Comparison of ENCODE assay signal across 10 mouse cellular contexts in genomic region chr16:65472472-65473001, GRCm38 (mm10). TPM values are rescaled to one million over a fixed set of nuclear protein-coding genes. Genes with fewer than 3 reads are reported as not detected.
A peak's percentile ranks its signal among the peaks of the same experiment; 100 is the strongest.
DNase-seq lines count a peak whose midpoint lies in the region; ATAC-seq and TF ChIP-seq lines count a peak whose summit lies in the region.
"Had no signal": no experiment of that assay in that cellular context is flagged by ENCODE, and none has a peak within 500 bp of the region (broad histone marks: within the 10 kb centered on the region; RNA-seq: fewer than 3 reads in every experiment).

No protein-coding gene starts in this region.

- 25% methylated on average over 5 of the region's 5 CpGs for WGBS in neural tube, embryonic 14.5 days
- WGBS in neural tube, embryonic 15.5 days, result 27% methylated on average over 5 of the region's 5 CpGs
- 22% methylated on average over 5 of the region's 5 CpGs for WGBS in kidney, embryonic 16.5 days
- WGBS in midbrain, embryonic 16.5 days, result 18% methylated on average over 5 of the region's 5 CpGs

- ATAC-seq in frontal cortex, adult (ENCODE audit: low TSS enrichment), result peak; percentile 90
- peak; percentile 69 for ATAC-seq in neural tube, embryonic 14.5 days (ENCODE audit: low read depth)
- no peak for ATAC-seq in neural tube, embryonic 15.5 days (ENCODE audit: low FRiP score)
- peak; percentile 23; the same call in 1 of the 2 replicates for ATAC-seq in kidney, embryonic 16.5 days (ENCODE audit: low FRiP score, low TSS enrichment)
- 0 out of 2 replicates have a peak, but pooled peaks have one; percentile 36 for ATAC-seq in midbrain, embryonic 16.5 days

- H3K9ac ChIP-seq in neural tube, embryonic 14.5 days (replicated peaks; ENCODE audit: low read depth, low read length), result no peak overlapping the region
- no peak overlapping the region for H3K9ac ChIP-seq in neural tube, embryonic 15.5 days (replicated peaks)
- H3K9ac ChIP-seq in kidney, embryonic 16.5 days (replicated peaks; ENCODE audit: low read length), result no peak overlapping the region
- H3K9ac ChIP-seq in midbrain, embryonic 16.5 days (ENCODE audit: low read depth, low read length), result no peak overlapping the region
- H3K9ac ChIP-seq: heart, embryonic 13.5 days had no signal

- no peak for DNase-seq in frontal cortex, postnatal 25 days (ENCODE audit: low spot score in 2 of 2)
- no peak for DNase-seq in ovary, adult 18-20 months (ENCODE audit: low spot score)

- H3K4me2 ChIP-seq in neural tube, embryonic 14.5 days (ENCODE audit: low read depth, low read length), result no peak overlapping the region
- H3K4me2 ChIP-seq in neural tube, embryonic 15.5 days, result no peak overlapping the region
- no peak overlapping the region for H3K4me2 ChIP-seq in kidney, embryonic 16.5 days (replicated peaks; ENCODE audit: low read depth, low read length)
- no peak overlapping the region for H3K4me2 ChIP-seq in midbrain, embryonic 16.5 days (ENCODE audit: low read length)
- H3K4me2 ChIP-seq: heart, embryonic 13.5 days had no signal

- no peaks in the 10 kb centered on the region for H3K9me3 ChIP-seq in neural tube, embryonic 14.5 days (ENCODE audit: control insufficient read depth, low read length)
- H3K9me3 ChIP-seq in neural tube, embryonic 15.5 days (replicated peaks), result no peaks in the 10 kb centered on the region
- no peaks in the 10 kb centered on the region for H3K9me3 ChIP-seq in kidney, embryonic 16.5 days (ENCODE audit: low read length)
- H3K9me3 ChIP-seq in midbrain, embryonic 16.5 days (replicated peaks; ENCODE audit: control insufficient read depth, low read length, poor library complexity, severe bottlenecking), result no peaks in the 10 kb centered on the region
- H3K9me3 ChIP-seq: heart, embryonic 13.5 days had no signal

- no peaks in the 10 kb centered on the region for H3K4me1 ChIP-seq in neural tube, embryonic 14.5 days (ENCODE audit: control insufficient read depth, insufficient read depth, low read length)
- H3K4me1 ChIP-seq in neural tube, embryonic 15.5 days, result no peaks in the 10 kb centered on the region
- H3K4me1 ChIP-seq in cortical plate, adult 2 months (ENCODE audit: control insufficient read depth, insufficient read depth, low read length), result no peaks in the 10 kb centered on the region
- no peaks in the 10 kb centered on the region for H3K4me1 ChIP-seq in kidney, embryonic 16.5 days (ENCODE audit: insufficient read depth, low read length)
- H3K4me1 ChIP-seq in midbrain, embryonic 16.5 days (ENCODE audit: control insufficient read depth, insufficient read depth, low read length), result no peaks in the 10 kb centered on the region
- H3K4me1 ChIP-seq: heart, embryonic 13.5 days had no signal

- no peak overlapping the region for H3K27ac ChIP-seq in neural tube, embryonic 14.5 days (ENCODE audit: low read depth, low read length)
- no peak overlapping the region for H3K27ac ChIP-seq in neural tube, embryonic 15.5 days (replicated peaks)
- H3K27ac ChIP-seq in cortical plate, adult 2 months (ENCODE audit: insufficient read depth, low read length), result no peak overlapping the region
- H3K27ac ChIP-seq in kidney, embryonic 16.5 days (ENCODE audit: low read length), result no peak overlapping the region
- H3K27ac ChIP-seq in midbrain, embryonic 16.5 days (ENCODE audit: low read length), result no peak overlapping the region
- H3K27ac ChIP-seq: heart, embryonic 13.5 days; macrophage had no signal

- H3K36me3 ChIP-seq in neural tube, embryonic 14.5 days (ENCODE audit: control insufficient read depth, insufficient read depth, low read length), result no peaks in the 10 kb centered on the region
- H3K36me3 ChIP-seq in neural tube, embryonic 15.5 days, result no peaks in the 10 kb centered on the region
- no peaks in the 10 kb centered on the region for H3K36me3 ChIP-seq in kidney, embryonic 16.5 days (ENCODE audit: insufficient read depth, low read length)
- H3K36me3 ChIP-seq in midbrain, embryonic 16.5 days (ENCODE audit: control insufficient read depth, insufficient read depth, low read length), result no peaks in the 10 kb centered on the region
- H3K36me3 ChIP-seq: heart, embryonic 13.5 days had no signal

- peak; percentile 52; the same call in 1 of the 2 replicates for TF ChIP-seq CTCF in cortical plate, adult 2 months (IDR thresholded peaks at IDR 0.05; ENCODE audit: extremely low read depth, insufficient read depth, low read length)

- no peak overlapping the region for H3K4me3 ChIP-seq in neural tube, embryonic 14.5 days (ENCODE audit: low read depth, low read length)
- H3K4me3 ChIP-seq in neural tube, embryonic 15.5 days (replicated peaks), result no peak overlapping the region
- no peak overlapping the region for H3K4me3 ChIP-seq in cortical plate, adult 2 months (ENCODE audit: insufficient read depth, low read length)
- no peak overlapping the region for H3K4me3 ChIP-seq in kidney, embryonic 16.5 days (ENCODE audit: low read length)
- no peak overlapping the region for H3K4me3 ChIP-seq in midbrain, embryonic 16.5 days (ENCODE audit: low read depth, low read length)
- H3K4me3 ChIP-seq: heart, embryonic 13.5 days had no signal

- H3K27me3 ChIP-seq in neural tube, embryonic 14.5 days (ENCODE audit: control insufficient read depth, insufficient read depth, low read length), result no peaks in the 10 kb centered on the region
- no peaks in the 10 kb centered on the region for H3K27me3 ChIP-seq in neural tube, embryonic 15.5 days (replicated peaks)
- no peaks in the 10 kb centered on the region for H3K27me3 ChIP-seq in kidney, embryonic 16.5 days (ENCODE audit: insufficient read depth, low read length)
- no peaks in the 10 kb centered on the region for H3K27me3 ChIP-seq in midbrain, embryonic 16.5 days (ENCODE audit: control insufficient read depth, insufficient read depth, low read depth, low read length)
- H3K27me3 ChIP-seq: heart, embryonic 13.5 days had no signal

- no peak for TF ChIP-seq POLR2A in cortical plate, adult 2 months (IDR thresholded peaks at IDR 0.05; ENCODE audit: extremely low read depth, insufficient read depth, low read length)

RNA-seq across cellular contexts. Expression of gene Pou1f1, which starts 47.8 kb away (rescaled TPM):
- 0.11 TPM in 1 of 2 replicates, not detected in the other for polyA plus RNA-seq in neural tube, embryonic 14.5 days (2014; fragmentation: Nextera tagmentation; extraction: Ambion mirVana)
- 0.26 TPM in 1 of 2 replicates, not detected in the other for polyA plus RNA-seq in neural tube, embryonic 15.5 days (2015; fragmentation: Nextera tagmentation; extraction: Ambion mirVana)
- not detected in 2 replicates for polyA plus RNA-seq in cortical plate, adult 2 months (2012; rRNA removed)
- polyA plus RNA-seq in kidney, embryonic 16.5 days (2015; fragmentation: Nextera tagmentation; extraction: Ambion mirVana), result not detected in 2 replicates
- polyA plus RNA-seq in midbrain, embryonic 16.5 days (2015; fragmentation: Nextera tagmentation; extraction: Ambion mirVana), result not detected in 2 replicates
- polyA plus RNA-seq: heart, embryonic 13.5 days; macrophage had no signal
